Mouse (Mus musculus): ENCODE data around the gene Tcf7l1.

Tcf7l1 gene

GRCm38 (mm10) chr6:72597956-72598753 lies 190.9 kb downstream of the Tcf7l1 start, which contains the start of the genes Elmod3 and Retsat:
Elmod3 (minus strand) TSS chr6:72598413.
Retsat (plus strand) TSS chr6:72598475.
- DNase-seq (ENCODE audit: low read depth in 1 of 2, low spot score in 2 of 2): peak; percentile 70 to 71

GRCm38 (mm10) chr6:72597083-72597874 lies 191.8 kb downstream of the Tcf7l1 start:
- DNase-seq (ENCODE audit: low read depth in 1 of 2, low spot score in 2 of 2): no peak

GRCm38 (mm10) chr6:72593914-72594313 lies 195.1 kb downstream of the Tcf7l1 start:
- DNase-seq (ENCODE audit: low read depth in 1 of 2, low spot score in 2 of 2): no peak

GRCm38 (mm10) chr6:72593011-72593803 lies 195.8 kb downstream of the Tcf7l1 start:
- no peak for DNase-seq (ENCODE audit: low read depth in 1 of 2, low spot score in 2 of 2)

- no peak for DNase-seq (ENCODE audit: low read depth in 1 of 2, low spot score in 2 of 2)
Observed at GRCm38 (mm10) chr6:72590111-72590510, 198.9 kb downstream of the Tcf7l1 start.

- no peak for DNase-seq (ENCODE audit: low read depth in 1 of 2, low spot score in 2 of 2)
Observed at GRCm38 (mm10) chr6:72588307-72588706, 200.7 kb downstream of the Tcf7l1 start.

GRCm38 (mm10) chr6:72586701-72587100 lies 202.4 kb downstream of the Tcf7l1 start:
- no peak for DNase-seq (ENCODE audit: low read depth in 1 of 2, low spot score in 2 of 2)

GRCm38 (mm10) chr6:72584154-72584553 lies 204.9 kb downstream of the Tcf7l1 start:
- no peak for DNase-seq (ENCODE audit: low read depth in 1 of 2, low spot score in 2 of 2)

GRCm38 (mm10) chr6:72583211-72583839 lies 205.7 kb downstream of the Tcf7l1 start:
- no peak for DNase-seq (ENCODE audit: low read depth in 1 of 2, low spot score in 2 of 2)

- no peak for DNase-seq (ENCODE audit: low read depth in 1 of 2, low spot score in 2 of 2)
Observed at GRCm38 (mm10) chr6:72581625-72582382, 207.2 kb downstream of the Tcf7l1 start.
